Mouse (Mus musculus): Measurements from ENCODE around the gene Snx29.

DNA sequence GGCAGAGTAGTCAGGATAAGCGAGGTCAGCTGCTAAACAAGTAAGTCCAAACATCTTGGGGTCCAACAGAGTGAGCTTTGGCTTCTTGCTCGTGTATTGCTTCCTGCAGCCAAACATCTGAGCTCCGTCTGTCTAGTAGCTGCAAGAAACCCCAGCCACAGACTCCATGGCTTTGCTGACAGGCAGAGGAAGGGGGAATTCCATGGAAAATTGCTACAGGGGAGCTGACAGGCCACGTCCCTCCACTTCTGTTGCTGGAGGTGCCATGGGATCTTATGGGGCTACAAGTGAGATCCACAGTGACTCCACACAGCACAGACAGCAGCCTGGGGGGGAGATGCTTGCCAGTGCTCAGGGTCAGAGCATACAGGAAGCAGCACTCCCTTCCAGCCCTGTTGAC, 463.1 kb downstream of the Snx29 start:
- TF ChIP-seq CHD2 (IDR thresholded peaks at IDR 0.05; ENCODE audit: low read depth, low read length): no peak
- TF ChIP-seq ZC3H11A (IDR thresholded peaks at IDR 0.05; ENCODE audit: borderline replicate concordance, low read depth, low read length): no peak
- no peak for TF ChIP-seq MAFK (IDR thresholded peaks at IDR 0.05; ENCODE audit: insufficient read depth, low read depth, low read length)
